Mouse (Mus musculus) myocyte (in vitro differentiated cells): ENCODE results near the gene Sgsm1.

ENCODE experiments used
- CEBPB ChIP-seq: IDR thresholded peaks from 2 replicates; pipeline ENCODE4 v1.6.1; 2011; ENCODE audit warnings: mild to moderate bottlenecking, moderate library complexity; ENCODE audit not compliant: poor library complexity, insufficient read depth, severe bottlenecking
- E2F4 ChIP-seq: IDR thresholded peaks from one replicate; pipeline ENCODE4 v1.6.1; 2011; ENCODE audit warnings: mild to moderate bottlenecking, control low read depth, moderate library complexity; ENCODE audit not compliant: insufficient read depth
- MAX ChIP-seq: IDR thresholded peaks from one replicate; pipeline ENCODE4 v1.6.1; 2011; ENCODE audit warnings: low read depth, mild to moderate bottlenecking, control low read depth
- MYOD1 ChIP-seq, 3 experiments: IDR thresholded peaks; one replicate each; pipeline ENCODE4 v1.6.1; 2011; ENCODE audit warnings: control low read depth in 2 of 3, low read depth in 2 of 3, mild to moderate bottlenecking in 2 of 3, moderate library complexity in 1 of 3; ENCODE audit not compliant: insufficient read length in 2 of 3, control insufficient read depth in 1 of 3
- MYOG ChIP-seq, 3 experiments: IDR thresholded peaks; one replicate each; pipeline ENCODE4 v1.6.1; 2011; ENCODE audit warnings: control low read depth in 2 of 3, low read depth in 2 of 3, mild to moderate bottlenecking in 2 of 3; ENCODE audit not compliant: insufficient read length in 2 of 3, control insufficient read depth in 1 of 3, insufficient read depth in 1 of 3
- POLR2A ChIP-seq: IDR thresholded peaks from one replicate; pipeline ENCODE4 v1.6.1; 2011; ENCODE audit warnings: low read depth, mild to moderate bottlenecking, control low read depth, moderate library complexity; ENCODE audit not compliant: insufficient read length
- POLR2AphosphoS2 ChIP-seq: IDR thresholded peaks from one replicate; pipeline ENCODE4 v1.6.1; 2011; ENCODE audit warnings: low read depth, control low read depth; ENCODE audit not compliant: insufficient read length
- REST ChIP-seq: IDR thresholded peaks from one replicate; pipeline ENCODE4 v1.6.1; 2011; ENCODE audit warnings: mild to moderate bottlenecking, control low read depth, moderate library complexity; ENCODE audit not compliant: insufficient read depth, insufficient read length
- SRF ChIP-seq: IDR thresholded peaks from one replicate; pipeline ENCODE4 v1.6.1; 2011; ENCODE audit warnings: low read depth; ENCODE audit not compliant: control insufficient read depth, insufficient read length
- TCF12 ChIP-seq: IDR thresholded peaks from one replicate; pipeline ENCODE4 v1.6.1; 2011; ENCODE audit warnings: mild to moderate bottlenecking, control low read depth; ENCODE audit not compliant: poor library complexity, insufficient read depth, severe bottlenecking
- USF1 ChIP-seq: IDR thresholded peaks from one replicate; pipeline ENCODE4 v1.6.1; 2011; ENCODE audit warnings: low read depth, mild to moderate bottlenecking, control low read depth, moderate library complexity

GRCm38 (mm10) chr5:113275839-113276238 is 34.7 kb downstream of the Sgsm1 start:
- TF ChIP-seq POLR2A (no peak), REST (no peak), CEBPB (no peak), USF1 (no peak), MAX (no peak), MYOG (IDR thresholded peaks at IDR 0.05; ENCODE audit: control insufficient read depth in 1 of 3, insufficient read depth in 1 of 3, insufficient read length in 2 of 3, low read depth in 2 of 3) (no peak), POLR2AphosphoS2 (no peak), TCF12 (no peak), MYOD1 (IDR thresholded peaks at IDR 0.05; ENCODE audit: control insufficient read depth in 1 of 3, insufficient read length in 2 of 3, low read depth in 2 of 3) (no peak), SRF (no peak), E2F4 (no peak)
